Mouse (Mus musculus) ovary, postnatal 14 days (tissue): Measurements from ENCODE around the gene Nol7.

ENCODE experiments used
- DNase-seq: peaks from one replicate; pipeline ENCODE4 v3.0.0; 2022; ENCODE audit warnings: low spot score

Nol7 gene

GRCm38 (mm10) chr13:43398297-43399080 is at the start of gene Nol7:
Gene Nol7 (plus strand): TSS chr13:43398390.
- peak; percentile 93 for DNase-seq

GRCm38 (mm10) chr13:43349376-43349775 is 48.8 kb upstream of the Nol7 start:
- DNase-seq, result no peak

GRCm38 (mm10) chr13:43350489-43351169 is 47.6 kb upstream of the Nol7 start:
- DNase-seq, result no peak

GRCm38 (mm10) chr13:43353356-43353755 is 44.8 kb upstream of the Nol7 start:
- no peak for DNase-seq

GRCm38 (mm10) chr13:43354362-43354761 is 43.8 kb upstream of the Nol7 start:
- DNase-seq, result no peak

GRCm38 (mm10) chr13:43356346-43357125 is 41.7 kb upstream of the Nol7 start:
- DNase-seq, result no peak

GRCm38 (mm10) chr13:43360534-43360933 is 37.7 kb upstream of the Nol7 start:
- DNase-seq, result no peak

GRCm38 (mm10) chr13:43362353-43362752 is 35.8 kb upstream of the Nol7 start:
- DNase-seq, result no peak

- DNase-seq, result peak; percentile 86
Observed at GRCm38 (mm10) chr13:43364985-43365824, 33.0 kb upstream of the Nol7 start, which contains the start of gene Sirt5. Gene Sirt5 (plus strand): TSS chr13:43365496.

- no peak for DNase-seq
Observed at GRCm38 (mm10) chr13:43365825-43366184, 32.4 kb upstream of the Nol7 start.

GRCm38 (mm10) chr13:43370063-43370462 is 28.1 kb upstream of the Nol7 start:
- no peak for DNase-seq

- DNase-seq, result no peak
Observed at GRCm38 (mm10) chr13:43372892-43373291, 25.3 kb upstream of the Nol7 start.

- no peak for DNase-seq
Observed at GRCm38 (mm10) chr13:43374205-43374604, 24.0 kb upstream of the Nol7 start.

GRCm38 (mm10) chr13:43374918-43375432 is 23.2 kb upstream of the Nol7 start:
- no peak for DNase-seq

GRCm38 (mm10) chr13:43379989-43380388 is 18.2 kb upstream of the Nol7 start:
- no peak for DNase-seq

- no peak for DNase-seq
Observed at GRCm38 (mm10) chr13:43385321-43385720, 12.9 kb upstream of the Nol7 start.

GRCm38 (mm10) chr13:43397700-43398296 is 392 bp upstream of the Nol7 start:
- DNase-seq, result no peak

- no peak for DNase-seq
Observed at GRCm38 (mm10) chr13:43399576-43399975, 1.4 kb downstream of the Nol7 start.

GRCm38 (mm10) chr13:43412311-43412710 is 14.1 kb downstream of the Nol7 start:
- no peak for DNase-seq

- DNase-seq, result no peak
Observed at GRCm38 (mm10) chr13:43413611-43414010, 15.4 kb downstream of the Nol7 start.

GRCm38 (mm10) chr13:43415249-43415648 is 17.1 kb downstream of the Nol7 start:
- no peak for DNase-seq
